Mouse (Mus musculus) erythroblast, adult 5-6 weeks (primary cell): ENCODE data around the gene Gnat3. TPM values are rescaled to one million over a fixed set of nuclear protein-coding genes. Genes with fewer than 3 reads are reported as not detected.

Source experiments
- ATAC-seq: replicated peaks from 2 replicates; pipeline ENCODE4 v1.8.0; 2016; ENCODE audit warnings: moderate number of reproducible peaks, mild to moderate bottlenecking, moderate TSS enrichment, inconsistent platforms; ENCODE audit not compliant: poor library complexity, low FRiP score, severe bottlenecking
- total RNA-seq, 2 experiments: library from RNA; stranded (forward) in 1 of 2; stranded (reverse) in 1 of 2; fragments of 150-400 nt in 1 of 2; fragments of 200-764, 138-1000 nt in 1 of 2; gene quantifications; 2 replicates each; pipeline versions ENCODE4 v1.2.3 to v1.2.4; 2015 to 2017; ENCODE audit warnings: low replicate concordance in 2 of 2

Gene Gnat3
- not detected in 2 replicates for total RNA-seq (2015; ENCODE audit: low replicate concordance)
- not detected in 2 replicates for total RNA-seq (2017; ENCODE audit: low replicate concordance)

DNA sequence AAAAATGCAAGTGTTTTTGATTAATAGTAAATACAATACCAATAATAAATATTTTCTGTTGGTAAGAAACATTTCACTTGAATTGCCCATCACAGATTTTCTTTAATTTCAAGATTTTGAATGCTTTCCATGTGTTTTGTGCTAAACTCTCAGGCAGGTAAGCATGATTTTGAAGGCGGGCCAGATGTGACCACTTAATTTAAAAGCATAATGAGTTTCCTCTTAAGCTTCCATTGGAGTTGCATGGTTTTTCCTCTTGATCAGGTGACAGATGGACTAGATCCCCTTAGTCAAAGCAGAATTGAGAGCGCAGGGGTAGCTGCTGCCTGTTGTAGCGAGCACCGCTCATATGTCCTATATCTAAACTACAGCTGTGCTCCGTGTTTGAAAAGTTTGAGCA is at the start of gene Gnat3:
Gnat3 (plus strand) TSS at position 301 of the 400 bp plus-strand sequence.
- ATAC-seq = no peak

DNA sequence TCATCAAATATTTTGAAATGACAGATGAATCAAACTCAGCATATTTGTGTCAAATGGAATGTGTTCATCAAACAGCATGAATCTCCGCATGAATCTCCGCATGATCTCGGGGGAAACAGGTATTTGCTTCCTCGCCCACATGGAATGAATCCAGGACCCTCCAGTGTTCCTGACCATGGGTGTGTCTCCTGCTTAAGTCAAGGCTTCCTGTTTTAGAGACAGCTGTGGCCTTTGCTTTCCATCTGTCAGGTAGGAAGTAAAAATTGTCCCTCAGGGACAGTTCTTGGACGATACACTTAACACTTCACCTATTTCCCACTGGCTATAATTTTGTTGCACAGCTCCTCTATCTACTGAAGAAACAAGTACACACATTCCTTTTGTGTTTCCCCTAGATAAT is 43.4 kb upstream of the Gnat3 start:
- ATAC-seq = no peak

DNA sequence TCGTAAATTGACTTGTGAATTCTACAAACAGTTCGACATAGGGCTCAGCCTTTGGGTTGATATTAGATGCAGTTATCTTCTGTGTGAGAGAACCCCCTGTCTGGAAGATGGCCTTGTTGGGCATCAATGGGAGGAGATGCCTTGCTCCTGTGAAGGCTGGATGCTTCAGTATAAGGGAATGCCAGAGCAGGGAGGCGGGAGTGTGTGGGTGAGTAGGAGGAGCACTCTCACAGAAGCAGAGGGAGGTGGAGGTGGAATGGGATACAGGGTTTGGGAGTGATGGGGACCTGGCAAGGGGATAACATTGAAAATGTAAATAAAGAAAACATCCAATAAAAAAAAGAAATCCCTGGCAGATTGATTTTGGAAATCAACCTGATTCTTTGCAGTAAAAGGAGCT is 38.7 kb upstream of the Gnat3 start:
- ATAC-seq = no peak

DNA sequence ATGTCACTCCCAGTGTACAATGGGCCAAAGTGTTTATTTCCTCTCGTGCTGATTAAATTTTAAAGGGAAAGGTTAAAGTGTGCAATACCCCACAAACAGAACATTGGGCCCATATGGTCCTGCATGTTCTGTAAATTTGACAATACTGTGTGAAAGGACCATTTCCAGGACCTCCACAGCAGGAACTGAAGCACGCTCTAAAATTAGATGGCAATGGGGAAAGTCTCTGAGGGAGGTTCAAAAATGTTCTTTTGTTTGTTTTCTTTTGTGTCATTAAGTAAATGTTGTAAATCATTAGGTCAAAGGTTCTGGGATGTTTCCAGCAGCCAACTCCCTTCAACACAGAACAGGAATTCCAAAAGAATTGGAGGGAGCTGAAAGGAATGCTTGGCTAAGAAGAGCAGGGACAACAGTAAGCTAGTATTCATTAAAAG is 38.2 kb upstream of the Gnat3 start:
- no peak for ATAC-seq

DNA sequence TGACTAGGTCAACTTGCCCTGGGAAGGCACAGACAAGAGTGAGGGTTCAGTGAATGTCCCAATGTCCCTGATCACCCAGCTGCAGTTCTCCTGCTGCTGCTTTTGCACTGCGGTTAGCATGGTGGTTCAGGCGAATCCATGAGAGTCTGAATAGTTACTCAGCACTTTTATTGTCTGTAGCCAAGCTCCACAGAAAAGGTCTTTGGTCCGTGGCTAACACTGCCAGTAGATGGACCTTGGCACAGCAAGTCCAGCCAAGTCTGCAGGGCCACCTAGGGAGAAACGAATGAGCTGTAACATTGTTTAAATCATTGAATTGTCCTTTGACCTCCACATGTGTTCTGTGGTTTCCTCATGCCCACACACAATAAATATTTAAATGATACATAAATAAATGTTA is 33.9 kb upstream of the Gnat3 start:
- ATAC-seq = no peak

DNA sequence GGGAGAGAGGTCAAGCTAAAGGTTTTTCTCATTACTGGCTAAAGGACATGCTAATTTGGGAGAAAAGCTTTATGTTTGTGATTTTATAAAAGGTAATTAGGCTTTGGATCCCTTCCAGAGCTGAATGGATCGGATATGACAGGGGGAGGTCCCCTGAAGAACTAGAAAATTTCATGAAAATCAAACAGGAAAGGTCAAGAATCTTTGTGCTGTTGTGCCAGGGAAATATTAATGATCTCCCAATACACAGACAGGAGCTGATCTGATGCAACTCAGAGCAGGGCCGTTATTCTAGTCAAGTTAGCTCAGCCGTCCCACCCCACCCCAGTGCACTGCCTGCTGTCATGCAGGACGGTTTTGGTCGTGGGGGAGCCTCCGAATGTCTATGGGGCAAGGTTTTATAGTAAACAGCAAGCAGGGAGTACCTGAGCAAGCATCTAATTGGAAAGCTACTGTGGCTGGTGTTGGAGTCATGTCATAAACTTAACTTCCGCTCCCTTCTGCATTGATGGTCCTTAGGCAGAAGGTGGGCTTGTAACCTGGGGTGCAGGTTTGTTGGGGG is 33.3 kb upstream of the Gnat3 start:
- no peak for ATAC-seq

DNA sequence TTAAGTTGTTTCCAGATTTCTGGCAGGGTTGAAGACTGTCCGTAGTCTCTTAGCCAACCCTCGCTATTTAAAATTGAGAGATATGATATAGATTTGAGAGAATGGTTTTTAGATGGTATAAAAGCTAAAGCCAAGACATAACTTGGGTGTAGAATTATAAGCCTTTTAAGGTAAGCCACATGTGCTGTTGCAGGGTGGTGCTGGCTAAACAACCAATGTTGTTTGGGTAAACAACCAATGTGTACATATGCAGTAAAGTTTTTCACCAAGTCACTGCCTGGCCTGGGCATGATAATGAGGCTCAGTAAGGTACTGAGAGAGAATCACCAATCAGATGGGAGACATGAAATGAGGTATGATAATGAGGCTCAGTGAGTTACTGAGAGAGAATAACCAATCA is 30.8 kb upstream of the Gnat3 start:
- ATAC-seq = peak; percentile 89

DNA sequence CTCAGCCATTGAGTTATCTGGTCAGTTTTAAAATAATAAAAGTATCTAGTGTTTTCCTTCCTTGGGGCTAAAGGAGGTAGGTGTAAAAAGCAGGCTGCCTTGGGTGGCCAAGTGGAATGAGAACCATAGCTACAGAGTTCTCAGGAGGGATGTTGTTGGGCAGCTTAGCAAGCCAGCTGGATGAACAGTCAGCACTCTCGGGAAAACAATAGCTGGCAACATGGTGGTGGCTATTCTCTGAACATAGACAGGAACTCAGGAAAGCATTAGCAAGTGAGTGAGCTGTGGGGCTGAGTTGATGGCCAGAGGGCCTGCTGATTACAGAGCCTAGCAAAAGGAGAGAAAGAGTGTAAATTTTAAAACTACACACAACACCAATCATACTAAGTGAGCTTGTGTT is 27.8 kb upstream of the Gnat3 start:
- no peak for ATAC-seq

DNA sequence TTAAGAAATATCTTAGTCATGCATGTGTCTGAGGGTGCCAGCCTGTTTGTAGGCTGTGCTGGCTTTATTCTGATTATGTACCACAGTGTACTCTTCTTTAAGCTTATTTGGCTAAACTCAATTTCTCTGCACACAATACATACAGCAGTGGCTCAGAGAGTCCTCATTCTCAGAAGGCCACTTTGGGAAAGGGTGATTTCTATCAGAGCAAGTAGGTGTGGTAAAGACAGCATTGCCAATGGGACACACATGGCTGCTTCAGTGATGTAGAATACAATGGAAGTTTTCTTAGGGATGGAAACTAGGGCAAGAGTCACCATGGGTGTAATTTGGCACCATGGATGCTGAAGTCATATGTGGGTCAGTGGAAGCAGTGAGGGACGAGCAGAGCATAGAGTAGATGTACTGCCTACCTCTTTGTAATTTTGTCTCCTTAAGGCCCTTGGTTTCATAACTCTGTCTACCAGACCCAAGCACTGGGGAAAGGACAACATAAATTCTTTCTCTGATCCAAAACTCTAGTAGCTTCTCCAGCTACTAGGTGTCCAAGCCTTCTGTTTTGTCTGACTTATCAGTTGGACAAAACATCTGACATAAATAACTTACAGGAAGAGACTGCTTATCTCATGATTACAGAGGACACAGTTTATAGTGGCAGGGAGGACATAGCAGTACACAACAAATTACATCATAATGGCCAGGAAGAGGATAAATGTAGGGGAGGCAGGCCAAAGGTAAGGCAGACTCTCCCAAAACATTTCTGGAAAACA is 24.0 kb upstream of the Gnat3 start:
- peak; percentile 70 for ATAC-seq

DNA sequence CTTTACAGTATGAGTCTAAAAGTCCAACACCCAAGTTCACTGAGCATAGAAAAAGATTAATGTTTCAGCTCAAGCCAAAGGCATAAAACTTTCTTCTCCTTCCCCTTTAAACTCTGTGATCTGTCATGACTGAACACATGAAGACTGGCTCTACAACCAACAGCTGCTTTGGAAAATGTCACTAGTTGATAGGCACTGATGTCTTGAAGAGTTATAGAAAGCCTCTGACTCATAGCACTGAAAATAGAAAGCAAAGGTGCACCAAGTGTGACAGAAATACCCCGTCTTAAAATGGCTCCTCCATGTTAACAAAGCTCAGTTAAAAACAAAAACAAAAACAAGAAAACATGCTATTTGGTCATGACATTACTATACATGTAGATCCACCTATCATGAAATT is 5.9 kb upstream of the Gnat3 start:
- ATAC-seq = no peak

DNA sequence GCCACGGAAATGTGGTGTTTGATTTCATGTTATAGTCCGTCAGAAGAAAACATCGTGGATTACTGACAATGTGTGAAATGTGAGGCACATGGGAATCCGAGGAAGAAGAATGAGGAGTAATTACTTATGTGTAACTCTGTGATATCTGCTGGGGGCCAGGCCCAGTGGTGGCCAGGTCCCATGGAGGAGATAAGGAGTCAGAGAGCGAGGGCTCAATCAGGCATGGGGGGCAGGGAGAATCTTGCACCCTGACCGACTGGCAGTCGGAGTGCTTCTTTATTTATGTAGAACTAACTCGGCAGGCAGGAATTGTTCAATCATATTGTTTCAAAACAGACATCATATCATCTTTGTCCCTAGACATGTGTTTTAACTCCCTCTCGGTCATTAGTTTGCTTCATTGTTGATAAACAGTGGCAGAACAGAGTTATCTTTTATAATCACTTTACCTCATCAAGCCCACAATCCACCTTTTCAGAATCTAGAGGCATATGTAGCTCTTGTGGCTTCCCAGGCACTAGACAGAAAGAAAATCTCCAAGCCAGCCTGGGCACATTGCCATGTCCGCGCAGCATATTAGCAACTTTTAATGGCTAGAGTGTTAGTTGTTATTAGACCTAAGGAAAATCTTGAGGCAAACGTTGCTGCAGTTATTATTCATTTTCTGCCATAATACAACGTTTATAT is 7.5 kb downstream of the Gnat3 start:
- peak; percentile 87 for ATAC-seq

DNA sequence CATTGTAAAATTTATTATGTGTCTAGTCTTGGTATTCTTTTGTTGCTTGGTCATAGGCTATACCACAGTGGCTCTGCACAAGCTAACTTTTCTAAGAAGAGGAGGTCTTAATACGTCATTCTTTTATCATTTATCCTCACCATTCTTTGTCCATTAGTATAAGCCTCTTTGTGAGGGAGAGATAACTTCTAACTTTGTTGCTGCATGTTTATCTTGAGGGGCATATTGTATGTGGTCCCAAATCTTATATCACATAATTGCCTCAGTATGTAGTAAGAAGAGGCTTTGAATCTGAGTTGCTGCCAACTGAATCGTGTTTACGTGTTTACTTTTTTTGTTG is 8.0 kb downstream of the Gnat3 start:
- ATAC-seq = no peak

DNA sequence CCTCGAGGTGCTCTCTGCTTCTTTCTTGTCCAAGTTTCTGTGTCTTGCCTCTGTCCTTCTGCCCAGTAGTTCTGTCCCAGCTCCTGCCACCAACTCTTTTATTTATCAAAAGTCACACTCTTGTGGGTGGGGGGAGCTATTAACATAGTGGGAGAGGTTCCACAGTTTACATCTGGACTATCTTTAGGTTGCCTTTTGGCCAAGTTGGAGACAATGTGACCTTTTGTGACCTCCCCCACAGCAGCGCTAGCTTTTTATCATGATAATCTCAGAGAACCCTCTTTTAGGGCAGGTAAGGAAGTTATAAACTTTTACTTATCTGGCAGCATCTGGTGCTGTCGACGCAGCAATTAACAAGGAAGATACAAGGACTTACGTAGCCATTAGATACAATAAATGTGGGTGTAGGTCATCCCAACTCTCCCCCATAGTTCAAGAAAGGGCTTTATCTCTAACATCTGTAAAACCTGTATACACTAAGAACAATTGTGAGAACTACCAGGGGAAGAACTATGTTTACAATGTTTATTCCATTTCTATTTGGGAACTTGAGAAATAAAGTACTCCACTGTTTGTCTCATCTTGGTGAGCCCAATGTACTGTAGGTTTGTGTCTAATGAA is 18.3 kb downstream of the Gnat3 start:
- ATAC-seq = no peak

DNA sequence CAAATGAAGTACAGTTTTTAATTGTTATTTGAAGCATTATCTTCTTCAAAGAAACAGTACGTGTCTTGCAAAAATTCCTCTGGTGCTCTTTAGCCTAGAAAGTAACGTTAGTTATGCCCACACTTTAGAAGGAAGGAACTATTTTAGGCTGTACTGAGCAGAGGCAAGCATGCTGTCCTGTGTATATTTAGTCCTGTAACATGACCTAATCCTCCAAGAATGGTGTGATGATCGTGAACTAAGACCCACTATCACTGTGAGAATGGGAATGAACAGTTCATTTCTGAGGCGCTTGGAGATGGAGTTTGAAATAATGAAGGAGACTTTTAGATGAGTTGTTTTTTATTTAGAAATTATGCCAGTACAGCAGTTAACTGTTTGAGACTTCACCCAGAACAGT is 20.4 kb downstream of the Gnat3 start:
- no peak for ATAC-seq

DNA sequence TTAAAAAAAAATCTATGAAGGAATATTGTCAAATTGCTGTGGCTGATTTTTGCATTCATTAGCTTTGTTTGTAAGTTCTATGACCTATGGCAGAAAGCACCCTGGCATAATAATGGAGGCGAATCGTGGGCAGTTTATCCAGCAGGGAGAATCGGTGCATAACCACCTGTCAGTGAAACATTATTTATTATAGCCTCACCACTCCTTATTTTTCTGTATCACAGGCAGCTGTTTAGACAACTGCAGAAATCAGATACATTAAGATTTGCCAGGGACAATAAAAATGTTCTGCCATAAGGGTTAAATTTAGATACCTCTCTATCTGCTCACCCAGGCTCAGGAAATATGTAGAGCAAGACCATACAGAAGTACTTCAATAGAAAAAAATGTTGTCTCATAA is 22.2 kb downstream of the Gnat3 start:
- no peak for ATAC-seq

DNA sequence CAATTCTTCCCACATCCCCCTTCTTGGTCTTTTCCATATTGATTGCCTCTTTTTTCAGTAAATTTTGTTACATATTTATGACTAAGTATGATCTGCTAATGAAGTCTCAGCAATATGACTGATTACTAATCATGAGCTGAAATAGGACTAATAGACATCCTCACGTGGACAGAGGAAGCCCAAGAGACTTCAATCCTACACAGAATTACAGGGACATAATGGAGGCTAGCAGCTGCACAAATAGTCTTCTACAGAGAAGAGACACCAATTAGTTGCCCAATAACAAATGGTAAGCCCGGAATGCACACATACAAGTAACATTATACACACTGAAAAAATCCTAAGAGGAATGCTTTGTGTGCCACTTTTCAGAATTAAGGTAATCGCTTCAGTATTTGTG is 24.3 kb downstream of the Gnat3 start:
- no peak for ATAC-seq

DNA sequence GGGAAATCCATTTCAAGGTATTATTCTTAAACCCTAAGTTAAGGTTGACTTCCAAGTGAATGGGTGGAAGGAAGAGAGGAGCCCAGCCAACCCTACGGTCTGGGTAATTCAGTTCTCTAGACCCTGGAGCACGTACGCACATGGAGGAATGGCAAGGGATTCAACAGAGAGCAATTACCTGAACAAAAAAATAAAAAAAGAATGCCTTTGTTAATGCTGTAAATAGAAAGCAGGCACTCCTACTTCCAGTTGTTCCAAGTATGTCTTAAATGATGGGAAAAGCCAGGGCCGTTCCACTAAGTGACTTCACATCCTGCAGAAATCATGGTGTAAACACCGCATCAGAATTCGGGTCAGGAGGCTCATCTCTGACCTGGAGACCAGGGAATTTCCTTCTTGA is 28.3 kb downstream of the Gnat3 start:
- ATAC-seq = no peak

DNA sequence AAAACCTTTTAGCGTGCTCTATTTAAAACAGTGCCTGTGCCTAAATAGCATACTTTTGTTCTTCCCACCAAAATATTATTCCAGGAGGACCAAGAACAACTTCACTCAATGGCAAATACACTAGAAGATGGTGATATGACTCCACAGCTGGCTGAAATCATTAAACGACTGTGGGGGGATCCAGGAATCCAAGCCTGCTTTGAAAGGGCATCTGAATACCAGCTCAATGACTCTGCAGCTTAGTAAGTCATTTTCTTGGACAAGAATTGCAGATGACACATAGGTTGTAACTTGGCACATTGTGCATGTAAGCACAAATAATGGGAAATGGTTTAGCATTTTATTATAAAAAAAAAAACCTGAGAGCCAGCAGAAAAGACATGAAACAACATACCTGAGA is 37.2 kb downstream of the Gnat3 start:
- no peak for ATAC-seq

DNA sequence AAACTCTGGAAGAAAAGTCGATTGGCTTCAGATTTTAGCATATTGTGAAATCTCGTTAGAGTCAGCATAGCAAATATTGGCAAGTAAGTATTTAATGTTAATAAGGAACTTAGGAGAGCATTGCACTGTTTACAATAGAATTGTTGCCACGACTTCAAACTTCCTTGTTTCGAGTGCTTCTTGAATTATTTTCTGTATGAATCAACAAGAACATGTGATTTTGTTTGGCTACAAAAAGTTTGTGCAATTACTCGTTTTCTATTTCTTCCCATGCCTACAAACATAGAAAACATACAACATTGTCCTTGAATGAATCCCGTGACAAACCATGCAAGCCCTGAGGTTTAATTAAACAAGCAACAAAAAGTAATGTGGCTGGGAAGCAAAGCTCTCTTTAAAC is 37.8 kb downstream of the Gnat3 start:
- ATAC-seq = no peak

DNA sequence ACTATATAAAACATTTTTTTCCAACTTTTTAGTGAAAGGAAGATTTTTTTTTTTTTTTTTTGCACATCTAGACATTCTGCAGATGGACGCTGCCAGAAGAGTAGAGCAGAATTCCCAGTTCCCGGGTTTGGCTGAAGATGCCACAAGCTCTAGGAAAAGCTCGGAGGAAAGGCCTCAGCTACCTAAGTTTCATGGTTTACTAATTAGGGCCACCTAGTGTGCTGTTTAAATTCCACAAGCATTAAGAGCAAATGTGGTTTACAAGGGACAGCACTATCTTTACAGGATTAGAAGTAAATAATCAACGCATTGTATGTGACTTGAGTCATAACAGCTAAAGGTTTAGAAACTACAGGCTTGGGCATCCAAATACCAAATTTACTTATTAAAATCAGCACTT is 39.3 kb downstream of the Gnat3 start:
- ATAC-seq = no peak

DNA sequence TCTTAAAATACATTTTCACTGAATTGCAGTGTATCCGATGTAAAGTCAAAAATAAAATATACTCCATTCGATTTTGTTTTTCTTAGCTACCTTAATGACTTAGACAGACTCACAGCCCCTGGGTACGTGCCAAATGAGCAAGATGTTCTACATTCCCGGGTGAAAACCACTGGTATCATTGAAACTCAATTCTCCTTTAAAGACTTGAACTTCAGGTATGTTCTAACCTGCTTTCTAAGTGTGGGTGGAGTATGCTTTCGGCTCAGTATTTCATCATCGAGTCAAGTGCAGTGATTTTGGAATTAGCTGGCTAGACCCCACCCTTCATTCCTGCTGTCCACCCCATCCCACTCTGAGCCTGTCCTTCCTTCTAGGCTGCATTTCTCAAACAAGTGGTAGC is 41.3 kb downstream of the Gnat3 start:
- no peak for ATAC-seq
